17 mouse cellular contexts compared by ENCODE assay signal in the genomic region with DNA sequence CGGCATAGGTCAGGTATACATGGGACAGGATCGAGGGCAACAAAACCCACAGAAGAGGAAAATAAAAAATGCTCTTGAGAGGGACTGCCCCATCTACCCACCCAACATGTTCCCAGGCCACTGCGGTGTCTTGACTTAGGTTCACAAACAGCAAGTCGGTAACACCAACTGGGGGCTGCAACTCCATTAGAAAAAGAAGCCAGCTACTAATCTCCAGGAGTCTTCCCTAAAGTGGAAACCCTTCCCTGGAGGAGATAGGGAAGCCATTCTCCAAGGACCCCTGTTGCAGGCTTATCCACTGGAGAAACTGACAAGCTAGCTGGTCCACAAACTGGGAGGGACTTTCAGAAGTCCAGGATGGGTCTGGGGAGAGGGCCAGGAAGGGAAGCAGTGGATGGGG. TPM values are rescaled to one million over a fixed set of nuclear protein-coding genes. Genes with fewer than 3 reads are reported as not detected.
"Had no signal": no experiment of that assay in that cellular context is flagged by ENCODE, and none has a peak within 500 bp of the region (broad histone marks: within the 10 kb centered on the region; RNA-seq: fewer than 3 reads in every experiment).

No protein-coding gene starts in this region.

- H3K36me3 ChIP-seq: limb, embryonic 15.5 days; liver, embryonic 12.5 days had no signal

- DNase-seq: kidney, adult 11 months; kidney, adult 9 months; kidney, postnatal 36 days; layer of hippocampus, adult 9-11 months; layer of hippocampus, postnatal 36 days; lung, embryonic 14.5 days; lung, postnatal 10 days; lung, postnatal 4 days had no signal

- H3K9ac ChIP-seq: limb, embryonic 15.5 days; liver, embryonic 12.5 days; lung, embryonic 14.5 days had no signal

- H3K9me3 ChIP-seq: limb, embryonic 15.5 days; liver, embryonic 12.5 days had no signal

- H3K27ac ChIP-seq: kidney, postnatal 0 days; limb, embryonic 15.5 days; liver, embryonic 12.5 days; stomach, postnatal 0 days had no signal

- H3K4me1 ChIP-seq: liver, embryonic 12.5 days had no signal

- H3K4me3 ChIP-seq: limb, embryonic 15.5 days; liver, embryonic 12.5 days; myocyte had no signal

- ATAC-seq: liver, embryonic 12.5 days had no signal

- H3K4me2 ChIP-seq: limb, embryonic 15.5 days; liver, embryonic 12.5 days had no signal

RNA-seq across cellular contexts. Expression of a gene that starts 21.4 kb away (rescaled TPM):
- total RNA-seq: layer of hippocampus, adult 18-20 months; left cerebral cortex, postnatal 25 days; megakaryocyte, adult 5-6 weeks had no signal
- polyA plus RNA-seq: kidney, postnatal 0 days; liver, embryonic 12.5 days; liver, embryonic 16.5 days; lung, embryonic 14.5 days; stomach, postnatal 0 days had no signal
